In genomic region chr4:101419911-101420880, GRCm38 (mm10) we compare ENCODE assay signal across 8 mouse cellular contexts. TPM values are rescaled to one million over a fixed set of nuclear protein-coding genes. Genes with fewer than 3 reads are reported as not detected.
A peak's percentile ranks its signal among the peaks of the same experiment; 100 is the strongest.
DNase-seq lines count a peak whose midpoint lies in the region; ATAC-seq and TF ChIP-seq lines count a peak whose summit lies in the region.

No protein-coding gene starts in this region.

- H3K4me1 ChIP-seq in kidney, embryonic 15.5 days, result 0 out of 2 replicates have a peak, but pooled peaks cover 4% of the 10 kb centered on the region
- peaks cover 2 to 8% of the 10 kb centered on the region in 2 experiments; a peak in 3 of 4 replicates for H3K4me1 ChIP-seq in MEL (ENCODE audit: control insufficient read depth in 1 of 2, insufficient read depth in 2 of 2, low read length in 2 of 2)
- H3K4me1 ChIP-seq in stomach, postnatal 0 days (replicated peaks; ENCODE audit: control insufficient read depth, insufficient read depth), result no peaks in the 10 kb centered on the region

- no peak for TF ChIP-seq RAD21 in MEL (IDR thresholded peaks at IDR 0.05; ENCODE audit: low read depth, low read length)

- under 1% methylated on average over 65 of the region's 90 CpGs for WGBS in kidney, embryonic 15.5 days
- WGBS in stomach, postnatal 0 days, result 4% methylated on average over 51 of the region's 90 CpGs

- H3K27ac ChIP-seq in kidney, embryonic 15.5 days, result peak overlapping the region; percentile 67
- H3K27ac ChIP-seq in MEL (ENCODE audit: control insufficient read depth, low read depth, low read length), result no peak overlapping the region
- H3K27ac ChIP-seq in stomach, postnatal 0 days (replicated peaks), result 0 out of 2 replicates have a peak overlapping the region, but pooled peaks have one; percentile 18

- peaks cover 28% of the 10 kb centered on the region for H3K79me2 ChIP-seq in MEL (ENCODE audit: control insufficient read depth, insufficient read depth, low read length, poor library complexity)

- peak; percentile 83 for ATAC-seq in kidney, embryonic 15.5 days (replicated peaks; ENCODE audit: low FRiP score)
- peak; percentile 64 for ATAC-seq in stomach, postnatal 0 days (ENCODE audit: low FRiP score, low TSS enrichment)

- peaks cover 5% of the 10 kb centered on the region; the same call in 1 of the 2 replicates for H3K27me3 ChIP-seq in kidney, embryonic 15.5 days
- H3K27me3 ChIP-seq in MEL (ENCODE audit: control insufficient read depth in 1 of 2, insufficient read depth in 2 of 2, low read length in 2 of 2), result no peaks in the 10 kb centered on the region
- no peaks in the 10 kb centered on the region for H3K27me3 ChIP-seq in stomach, postnatal 0 days (ENCODE audit: control insufficient read depth, insufficient read depth, low read length)

- H3K4me3 ChIP-seq in kidney, embryonic 15.5 days (replicated peaks), result peak overlapping the region; percentile 79
- peak overlapping the region; percentile 74 to 83 for H3K4me3 ChIP-seq in MEL (ENCODE audit: control insufficient read depth in 1 of 2, insufficient read depth in 1 of 2, low read depth in 2 of 2, low read length in 2 of 2)
- peak overlapping the region; percentile 67 for H3K4me3 ChIP-seq in stomach, postnatal 0 days (ENCODE audit: low read depth, low read length)

- H3K9ac ChIP-seq in kidney, embryonic 15.5 days, result peak overlapping the region; percentile 73
- peak overlapping the region; percentile 80 for H3K9ac ChIP-seq in MEL (ENCODE audit: control insufficient read depth, low read depth, low read length, poor library complexity, severe bottlenecking)
- H3K9ac ChIP-seq in stomach, postnatal 0 days (ENCODE audit: low read length), result peak overlapping the region; percentile 67

- TF ChIP-seq EP300 in MEL (IDR thresholded peaks at IDR 0.05; ENCODE audit: low read depth in 1 of 2, low read length in 2 of 2), result no peak
- no peak for TF ChIP-seq EP300 in stomach, postnatal 0 days (optimal IDR thresholded peaks at IDR 0.05)

- TF ChIP-seq CTCF in MEL (IDR thresholded peaks at IDR 0.05 in 2 of 3, conservative IDR thresholded peaks at IDR 0.05 in 1 of 3; ENCODE audit: control insufficient read depth in 1 of 3, insufficient read depth in 1 of 3, low read depth in 2 of 3, low read length in 3 of 3, poor library complexity in 1 of 3, severe bottlenecking in 1 of 3), result no peak
- TF ChIP-seq CTCF in stomach, postnatal 0 days (IDR thresholded peaks at IDR 0.05; ENCODE audit: low read depth), result no peak

- H3K36me3 ChIP-seq in kidney, embryonic 15.5 days, result no peaks in the 10 kb centered on the region
- peaks cover 2 to 12% of the 10 kb centered on the region in 2 experiments for H3K36me3 ChIP-seq in MEL (ENCODE audit: control insufficient read depth in 1 of 2, insufficient read depth in 2 of 2, low read length in 2 of 2)
- no peaks in the 10 kb centered on the region for H3K36me3 ChIP-seq in stomach, postnatal 0 days (ENCODE audit: control insufficient read depth, insufficient read depth, low read length)

- peak overlapping the region; percentile 97 for H3K4me2 ChIP-seq in kidney, embryonic 15.5 days
- H3K4me2 ChIP-seq in stomach, postnatal 0 days (replicated peaks; ENCODE audit: low read depth), result peak overlapping the region; percentile 100

- DNase-seq in kidney, postnatal 14 days, result no peak
- DNase-seq in MEL (ENCODE audit: low read depth, low spot score), result no peak
- peak; percentile 68 to 69 for DNase-seq in cerebellum, postnatal 25 days
- peak; percentile 23 for DNase-seq in heart, postnatal 4 days
- peak; percentile 11 for DNase-seq in lung, postnatal 10 days
- peak; percentile 46 for DNase-seq in stomach, postnatal 0 days (ENCODE audit: low spot score)
- no peak for DNase-seq in spleen, adult 12 weeks (ENCODE audit: low spot score)

- no peaks in the 10 kb centered on the region for H3K9me3 ChIP-seq in kidney, embryonic 15.5 days (replicated peaks)
- no peaks in the 10 kb centered on the region for H3K9me3 ChIP-seq in MEL (replicated peaks; ENCODE audit: insufficient read depth, low read length)
- no peaks in the 10 kb centered on the region for H3K9me3 ChIP-seq in stomach, postnatal 0 days (ENCODE audit: control insufficient read depth, low read length)

- TF ChIP-seq POLR2A in MEL (IDR thresholded peaks at IDR 0.05; ENCODE audit: control insufficient read depth in 1 of 2, insufficient read depth in 1 of 2, low read depth in 1 of 2, low read length in 2 of 2, poor library complexity in 1 of 2), result no peak

TF ChIP-seq in MEL, 35 proteins besides CTCF, POLR2A, EP300 and RAD21:
- TF ChIP-seq BHLHE40 (IDR thresholded peaks at IDR 0.05; ENCODE audit: borderline replicate concordance, low read depth, low read length) (no peak), ZKSCAN1 (IDR thresholded peaks at IDR 0.05; ENCODE audit: low read depth, low read length) (no peak), POLR2AphosphoS5 (IDR thresholded peaks at IDR 0.05; ENCODE audit: borderline replicate concordance, low read depth, low read length) (no peak)
TF ChIP-seq in MEL: peak in this region for 0.

RNA-seq across cellular contexts. Expression of gene Ak4, which starts 1.1 kb away (rescaled TPM):
- polyA plus RNA-seq in kidney, embryonic 15.5 days (2015; fragmentation: Nextera tagmentation; extraction: Ambion mirVana), result 17.8 and 19.0 TPM in 2 replicates
- 18.3 and 21.2 TPM in 2 replicates for total RNA-seq in MEL (2012; rRNA removed)
- polyA plus RNA-seq in MEL (2012; ENCODE audit: insufficient read depth in 1 of 2, insufficient read length in 2 of 2, low read depth in 1 of 2, low replicate concordance in 2 of 2, missing spikeins in 1 of 2), result 10 to 100 TPM in 1 of 2 experiments, not detected in 1; 25.4 TPM
- total RNA-seq in heart, postnatal 4 days (2021), result 10 to 100 TPM; 16.2 to 17.4 TPM
- 15.8 and 16.4 TPM in 2 replicates for polyA plus RNA-seq in stomach, postnatal 0 days (2015; fragmentation: Nextera tagmentation; extraction: Ambion mirVana)

Comparison
In these comparisons a context has a peak if more than half of its experiments do, and no peak if none do; other contexts are left out.
1. DNase-seq: peak in cerebellum, postnatal 25 days (2 of 2), heart, postnatal 4 days (single experiment), lung, postnatal 10 days (single experiment) and stomach, postnatal 0 days (single experiment); none in kidney, postnatal 14 days (single experiment), MEL (single experiment) and spleen, adult 12 weeks (single experiment).
2. Peak in every context shown above with its lines, with median percentiles within 50 percentile points of each other: H3K4me3 ChIP-seq and H3K9ac ChIP-seq.